Mouse (Mus musculus): Measurements from ENCODE around the gene Alg6. TPM values are rescaled to one million over a fixed set of nuclear protein-coding genes. Genes with fewer than 3 reads are reported as not detected.

Alg6 gene
- polyA plus RNA-seq, 1 experiment from 2014 or later = 16.4 TPM

DNA sequence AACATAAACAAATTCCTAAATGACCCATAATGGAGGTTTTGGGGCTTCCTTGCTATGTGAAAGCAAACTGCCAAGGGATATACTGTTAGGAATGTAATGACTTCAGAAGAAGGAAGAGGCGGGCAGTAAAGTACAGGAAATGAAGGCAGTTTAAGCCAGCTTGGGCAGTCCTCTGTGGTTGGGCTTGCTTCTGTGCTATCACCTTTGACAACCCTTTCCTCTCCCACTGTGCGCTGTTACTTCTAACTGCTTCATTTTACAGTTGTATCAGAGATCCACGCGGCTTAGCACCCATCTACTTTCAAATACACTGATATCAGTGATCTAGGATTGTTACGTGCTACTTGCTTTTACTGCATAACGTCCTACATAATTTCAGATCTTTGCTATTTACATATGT lies 76.9 kb downstream of the Alg6 start:
- H3K4me2 ChIP-seq (ENCODE audit: low read depth) = no peak overlapping the region
- H3K27ac ChIP-seq (ENCODE audit: low read depth, low read length) = no peak overlapping the region
- H3K9ac ChIP-seq (ENCODE audit: low read length) = no peak overlapping the region
- DNase-seq (ENCODE audit: low spot score) (no peak), ATAC-seq (ENCODE audit: insufficient read depth, low FRiP score, low TSS enrichment) (no peak)
- H3K36me3 ChIP-seq (ENCODE audit: control insufficient read depth, insufficient read depth, low read length) = no peaks in the 10 kb centered on the region
- H3K4me1 ChIP-seq (ENCODE audit: control insufficient read depth, insufficient read depth, low read length) = no peaks in the 10 kb centered on the region
- no peaks in the 10 kb centered on the region for H3K9me3 ChIP-seq (ENCODE audit: control insufficient read depth, low read length)
- 92% methylated on average over 6 of the region's 6 CpGs for WGBS
- H3K27me3 ChIP-seq (ENCODE audit: control insufficient read depth, insufficient read depth, low read length) = no peaks in the 10 kb centered on the region
- no peak overlapping the region for H3K4me3 ChIP-seq (ENCODE audit: low read depth, low read length)

Other genes starting within 250 kb of the Alg6 start
- 4.2 and 5.6 TPM in 2 replicates for gene Foxd3, start 59.4 kb upstream of the Alg6 start, polyA plus RNA-seq (2014; fragmentation: Nextera tagmentation; extraction: Ambion mirVana)
- gene Efcab7, start 113.5 kb downstream of the Alg6 start, polyA plus RNA-seq (2014; fragmentation: Nextera tagmentation; extraction: Ambion mirVana) = 19.7 and 23.5 TPM in 2 replicates
- gene Pgm1, start 213.8 kb downstream of the Alg6 start, polyA plus RNA-seq (2014; fragmentation: Nextera tagmentation; extraction: Ambion mirVana) = 52.1 and 54.7 TPM in 2 replicates
- 44.7 and 49.4 TPM in 2 replicates for gene Itgb3bp, start 214.1 kb downstream of the Alg6 start, polyA plus RNA-seq (2014; fragmentation: Nextera tagmentation; extraction: Ambion mirVana)